Comparison of ENCODE assay signal across 23 mouse cellular contexts in the genomic region with DNA sequence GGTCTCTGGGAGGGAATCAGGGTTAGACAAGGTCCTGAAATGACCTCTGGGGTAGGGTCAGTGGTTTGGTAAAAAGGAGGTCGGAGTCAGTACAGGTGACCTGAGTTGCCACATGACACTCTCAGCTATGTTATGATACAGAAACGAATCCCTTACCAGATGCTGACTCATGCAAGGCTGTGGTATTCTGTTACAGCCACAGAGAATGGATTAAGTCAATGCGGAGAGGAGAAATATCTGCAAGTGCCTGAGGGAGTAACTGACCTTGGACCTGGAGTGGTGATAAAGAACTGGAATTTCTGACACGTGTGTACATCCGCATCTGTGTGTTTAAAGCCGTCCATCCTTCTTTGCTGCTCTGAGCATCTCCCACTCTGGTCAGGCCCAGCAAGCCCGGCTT. TPM values are rescaled to one million over a fixed set of nuclear protein-coding genes. Genes with fewer than 3 reads are reported as not detected.
DNase-seq lines count a peak whose midpoint lies in the region; TF ChIP-seq lines count a peak whose summit lies in the region.
"Had no signal": no experiment of that assay in that cellular context is flagged by ENCODE, and none has a peak within 500 bp of the region (broad histone marks: within the 10 kb centered on the region; RNA-seq: fewer than 3 reads in every experiment).

No protein-coding gene starts in this region.

- H3K4me3 ChIP-seq in myocyte, result no peak overlapping the region
- H3K4me3 ChIP-seq: embryonic facial prominence, embryonic 15.5 days; heart, embryonic 13.5 days; limb, embryonic 13.5 days; liver, embryonic 13.5 days; neural tube, embryonic 13.5 days had no signal

- no peaks in the 10 kb centered on the region for H3K36me3 ChIP-seq in myocyte (ENCODE audit: control insufficient read depth, insufficient read depth)
- H3K36me3 ChIP-seq: embryonic facial prominence, embryonic 15.5 days; heart, embryonic 13.5 days; limb, embryonic 13.5 days; liver, embryonic 13.5 days; neural tube, embryonic 13.5 days had no signal

- no peaks in the 10 kb centered on the region for H3K27me3 ChIP-seq in myocyte (ENCODE audit: control insufficient read depth, insufficient read depth, insufficient read length)
- H3K27me3 ChIP-seq: embryonic facial prominence, embryonic 15.5 days; limb, embryonic 13.5 days; liver, embryonic 13.5 days; neural tube, embryonic 13.5 days had no signal

- H3K79me2 ChIP-seq in myocyte (ENCODE audit: control insufficient read depth, insufficient read depth), result no peaks in the 10 kb centered on the region

- TF ChIP-seq POLR2A in myocyte (IDR thresholded peaks at IDR 0.05; ENCODE audit: insufficient read length, low read depth), result no peak

- H3ac ChIP-seq in myocyte (ENCODE audit: control insufficient read depth, insufficient read length), result no peak overlapping the region

- H3K4me2 ChIP-seq in myocyte (ENCODE audit: low read depth), result peak overlapping the region; percentile 24
- H3K4me2 ChIP-seq: embryonic facial prominence, embryonic 15.5 days; heart, embryonic 13.5 days; hindbrain, embryonic 14.5 days; limb, embryonic 13.5 days; liver, embryonic 13.5 days; lung, embryonic 14.5 days; neural tube, embryonic 13.5 days had no signal

- peak; percentile 29 for DNase-seq in embryo, embryonic 10.5 days (ENCODE audit: low spot score)
- no peak for DNase-seq in embryo, embryonic 10 days (ENCODE audit: low spot score)
- peak; percentile 0 for DNase-seq in layer of hippocampus, adult 9-11 months
- no peak for DNase-seq in layer of hippocampus, adult 9-10 months (ENCODE audit: low spot score)
- DNase-seq in Muller cell, postnatal 12 days (ENCODE audit: inconsistent ontology term), result peak; percentile 52
- no peak for DNase-seq in natural killer cell, adult 2 months (ENCODE audit: low spot score in 2 of 2)
- no peak for DNase-seq in kidney, postnatal 36 days
- DNase-seq: B cell, adult 2 months; cerebellum, adult 2 months; gastrocnemius, postnatal 10 days; kidney, adult 9 months; kidney, postnatal 4 days; liver, embryonic 13.5 days; lung, embryonic 14.5 days; lung, postnatal 36 days; thymus, postnatal 25 days had no signal

TF ChIP-seq in myocyte, 11 proteins besides CTCF, POLR2A, EP300 and RAD21:
- TF ChIP-seq CEBPB (IDR thresholded peaks at IDR 0.05; ENCODE audit: insufficient read depth, poor library complexity, severe bottlenecking) (no peak), MAX (IDR thresholded peaks at IDR 0.05; ENCODE audit: low read depth) (no peak), MYOD1 (IDR thresholded peaks at IDR 0.05; ENCODE audit: control insufficient read depth in 1 of 3, insufficient read length in 2 of 3, low read depth in 2 of 3) (no peak), REST (IDR thresholded peaks at IDR 0.05; ENCODE audit: insufficient read depth, insufficient read length) (no peak), MYOG (IDR thresholded peaks at IDR 0.05; ENCODE audit: control insufficient read depth in 1 of 3, insufficient read depth in 1 of 3, insufficient read length in 2 of 3, low read depth in 2 of 3) (no peak), USF1 (IDR thresholded peaks at IDR 0.05; ENCODE audit: low read depth) (no peak), SRF (IDR thresholded peaks at IDR 0.05; ENCODE audit: control insufficient read depth, insufficient read length, low read depth) (no peak), TCF12 (IDR thresholded peaks at IDR 0.05; ENCODE audit: insufficient read depth, poor library complexity, severe bottlenecking) (no peak), TCF3 (IDR thresholded peaks at IDR 0.05; ENCODE audit: insufficient read length, low read depth) (no peak), POLR2AphosphoS2 (IDR thresholded peaks at IDR 0.05; ENCODE audit: insufficient read length, low read depth) (no peak), E2F4 (IDR thresholded peaks at IDR 0.05; ENCODE audit: insufficient read depth) (no peak)
TF ChIP-seq in myocyte: peak in this region for 0.

RNA-seq across cellular contexts. Expression of gene Erv3, which starts 52.7 kb away (rescaled TPM):
- 0.01 TPM for polyA plus RNA-seq in myocyte (2012; fragmentation: generic; extraction: Trizol)
- polyA plus RNA-seq: heart, embryonic 13.5 days; intestine, embryonic 14.5 days; limb, embryonic 13.5 days; liver, embryonic 13.5 days; lung, embryonic 14.5 days had no signal

Comparison
In these comparisons a context has a peak if more than half of its experiments do, and no peak if none do; other contexts are left out.
1. DNase-seq: peak in embryo, embryonic 10.5 days (single experiment), layer of hippocampus, adult 9-11 months (single experiment) and Muller cell, postnatal 12 days (single experiment); none in embryo, embryonic 10 days (single experiment), layer of hippocampus, adult 9-10 months (single experiment), natural killer cell, adult 2 months (0 of 2) and kidney, postnatal 36 days (0 of 2).